Mouse (Mus musculus): ENCODE results near the gene Thsd7b.

DNA sequence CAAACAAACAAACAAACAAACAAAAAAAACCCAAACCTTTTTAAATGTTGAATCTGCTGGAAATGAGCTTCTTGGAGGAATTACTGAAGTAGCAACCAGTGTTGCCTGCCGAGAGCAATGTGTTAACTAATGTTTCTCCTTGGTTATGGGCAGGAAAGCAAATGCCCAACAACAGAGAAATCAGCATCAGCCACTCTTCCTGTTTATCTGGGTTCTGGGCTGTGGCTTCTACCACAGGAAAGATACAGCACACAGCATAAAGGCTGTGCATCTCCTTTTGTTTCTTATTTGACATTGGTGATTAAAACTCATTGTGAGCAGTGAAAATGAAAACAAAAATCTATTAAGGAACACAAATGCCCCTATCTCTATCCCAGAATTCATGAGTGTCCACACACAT is 343.0 kb downstream of the Thsd7b start:
- no peak for TF ChIP-seq POLR2A (IDR thresholded peaks at IDR 0.05; ENCODE audit: insufficient read length, low read depth)
- TF ChIP-seq TCF12 (IDR thresholded peaks at IDR 0.05; ENCODE audit: insufficient read depth, poor library complexity, severe bottlenecking) = no peak
- no peak for TF ChIP-seq USF1 (IDR thresholded peaks at IDR 0.05; ENCODE audit: low read depth)
- TF ChIP-seq MYOG (IDR thresholded peaks at IDR 0.05; ENCODE audit: control insufficient read depth in 1 of 3, insufficient read depth in 1 of 3, insufficient read length in 2 of 3, low read depth in 2 of 3) = no peak
- TF ChIP-seq TCF3 (IDR thresholded peaks at IDR 0.05; ENCODE audit: insufficient read length, low read depth) = no peak
- TF ChIP-seq MAX (IDR thresholded peaks at IDR 0.05; ENCODE audit: low read depth) = no peak
